Mouse (Mus musculus): ENCODE measurements around the gene Isl1. TPM values are rescaled to one million over a fixed set of nuclear protein-coding genes. Genes with fewer than 3 reads are reported as not detected.
A peak's percentile ranks its signal among the peaks of the same experiment; 100 is the strongest.

The Isl1 gene
- polyA plus RNA-seq, 1 experiment = 9.6 TPM

- 6% methylated on average over 9 of the region's 9 CpGs for WGBS
- 0 out of 2 replicates have a peak, but pooled peaks cover 2% of the 10 kb centered on the region for H3K4me1 ChIP-seq (replicated peaks; ENCODE audit: control insufficient read depth, insufficient read depth, low read length)
- no peaks in the 10 kb centered on the region for H3K36me3 ChIP-seq (ENCODE audit: control insufficient read depth, insufficient read depth, low read length)
- no peak overlapping the region for H3K27ac ChIP-seq (ENCODE audit: control insufficient read depth, insufficient read depth, low read length)
- TF ChIP-seq POLR2A (IDR thresholded peaks at IDR 0.05; ENCODE audit: control insufficient read depth, extremely low read depth, insufficient read depth, low read length, poor library complexity) (no peak), CTCF (IDR thresholded peaks at IDR 0.05; ENCODE audit: borderline replicate concordance, control insufficient read depth, extremely low read depth, insufficient read depth, low read length, poor library complexity) (no peak)
- DNase-seq = no peak
- peaks cover 4% of the 10 kb centered on the region; the same call in 1 of the 2 replicates for H3K27me3 ChIP-seq (ENCODE audit: control insufficient read depth, insufficient read depth, low read length)
- no peak overlapping the region for H3K4me3 ChIP-seq (ENCODE audit: control insufficient read depth, insufficient read depth, low read length)
Measured at GRCm38 (mm10) chr13:116310463-116310765, 925 bp upstream of the Isl1 start.

- Histone ChIP-seq H3K4me3 (ENCODE audit: control insufficient read depth, insufficient read depth, low read length) (peak overlapping the region; percentile 28), H3K27ac (ENCODE audit: control insufficient read depth, insufficient read depth, low read length) (no peak overlapping the region), H3K36me3 (ENCODE audit: control insufficient read depth, insufficient read depth, low read length) (no peaks in the 10 kb centered on the region), H3K27me3 (ENCODE audit: control insufficient read depth, insufficient read depth, low read length) (peaks cover 4% of the 10 kb centered on the region; the same call in 1 of the 2 replicates), H3K4me1 (replicated peaks; ENCODE audit: control insufficient read depth, insufficient read depth, low read length) (0 out of 2 replicates have a peak, but pooled peaks cover 2% of the 10 kb centered on the region)
- no peak for TF ChIP-seq CTCF (IDR thresholded peaks at IDR 0.05; ENCODE audit: borderline replicate concordance, control insufficient read depth, extremely low read depth, insufficient read depth, low read length, poor library complexity)
- DNase-seq = no peak
- WGBS = 6% methylated on average over 18 of the region's 18 CpGs
Measured at GRCm38 (mm10) chr13:116308933-116309583, 431 bp downstream of the Isl1 start.

GRCm38 (mm10) chr13:116308121-116308932 is 1.2 kb downstream of the Isl1 start:
- TF ChIP-seq POLR2A (IDR thresholded peaks at IDR 0.05; ENCODE audit: control insufficient read depth, extremely low read depth, insufficient read depth, low read length, poor library complexity) (no peak), CTCF (IDR thresholded peaks at IDR 0.05; ENCODE audit: borderline replicate concordance, control insufficient read depth, extremely low read depth, insufficient read depth, low read length, poor library complexity) (no peak)
- DNase-seq = no peak
- WGBS = 8% methylated on average over 20 of the region's 20 CpGs
- H3K4me3 ChIP-seq (ENCODE audit: control insufficient read depth, insufficient read depth, low read length) = no peak overlapping the region
- no peaks in the 10 kb centered on the region for H3K36me3 ChIP-seq (ENCODE audit: control insufficient read depth, insufficient read depth, low read length)
- 0 out of 2 replicates have a peak, but pooled peaks cover 2% of the 10 kb centered on the region for H3K4me1 ChIP-seq (replicated peaks; ENCODE audit: control insufficient read depth, insufficient read depth, low read length)
- peaks cover 4% of the 10 kb centered on the region; the same call in 1 of the 2 replicates for H3K27me3 ChIP-seq (ENCODE audit: control insufficient read depth, insufficient read depth, low read length)
- H3K27ac ChIP-seq (ENCODE audit: control insufficient read depth, insufficient read depth, low read length) = no peak overlapping the region

- no peak for DNase-seq
- H3K36me3 ChIP-seq (ENCODE audit: control insufficient read depth, insufficient read depth, low read length) = no peaks in the 10 kb centered on the region
- H3K27ac ChIP-seq (ENCODE audit: control insufficient read depth, insufficient read depth, low read length) = no peak overlapping the region
- H3K4me3 ChIP-seq (ENCODE audit: control insufficient read depth, insufficient read depth, low read length) = no peak overlapping the region
- TF ChIP-seq POLR2A (IDR thresholded peaks at IDR 0.05; ENCODE audit: control insufficient read depth, extremely low read depth, insufficient read depth, low read length, poor library complexity) = no peak
- no peak for TF ChIP-seq CTCF (IDR thresholded peaks at IDR 0.05; ENCODE audit: borderline replicate concordance, control insufficient read depth, extremely low read depth, insufficient read depth, low read length, poor library complexity)
- H3K4me1 ChIP-seq (replicated peaks; ENCODE audit: control insufficient read depth, insufficient read depth, low read length) = 0 out of 2 replicates have a peak, but pooled peaks cover 2% of the 10 kb centered on the region
- peaks cover 4% of the 10 kb centered on the region; the same call in 1 of the 2 replicates for H3K27me3 ChIP-seq (ENCODE audit: control insufficient read depth, insufficient read depth, low read length)
- WGBS = 39% methylated on average over 6 of the region's 6 CpGs
Measured at GRCm38 (mm10) chr13:116306591-116306990, 2.9 kb downstream of the Isl1 start.

- H3K4me3 ChIP-seq (ENCODE audit: control insufficient read depth, insufficient read depth, low read length) = no peak overlapping the region
- H3K4me1 ChIP-seq (replicated peaks; ENCODE audit: control insufficient read depth, insufficient read depth, low read length) = 0 out of 2 replicates have a peak, but pooled peaks cover 2% of the 10 kb centered on the region
- peaks cover 4% of the 10 kb centered on the region; the same call in 1 of the 2 replicates for H3K27me3 ChIP-seq (ENCODE audit: control insufficient read depth, insufficient read depth, low read length)
- H3K36me3 ChIP-seq (ENCODE audit: control insufficient read depth, insufficient read depth, low read length) = no peaks in the 10 kb centered on the region
- H3K27ac ChIP-seq (ENCODE audit: control insufficient read depth, insufficient read depth, low read length) = no peak overlapping the region
- TF ChIP-seq POLR2A (IDR thresholded peaks at IDR 0.05; ENCODE audit: control insufficient read depth, extremely low read depth, insufficient read depth, low read length, poor library complexity) (no peak), CTCF (IDR thresholded peaks at IDR 0.05; ENCODE audit: borderline replicate concordance, control insufficient read depth, extremely low read depth, insufficient read depth, low read length, poor library complexity) (no peak)
- no peak for DNase-seq
- WGBS = 53% methylated on average over 2 of the region's 2 CpGs
Measured at GRCm38 (mm10) chr13:116305721-116306120, 3.8 kb downstream of the Isl1 start.

- Histone ChIP-seq H3K27me3 (ENCODE audit: control insufficient read depth, insufficient read depth, low read length) (peaks cover 4% of the 10 kb centered on the region; the same call in 1 of the 2 replicates), H3K4me1 (replicated peaks; ENCODE audit: control insufficient read depth, insufficient read depth, low read length) (0 out of 2 replicates have a peak, but pooled peaks cover 2% of the 10 kb centered on the region), H3K4me3 (ENCODE audit: control insufficient read depth, insufficient read depth, low read length) (no peak overlapping the region), H3K36me3 (ENCODE audit: control insufficient read depth, insufficient read depth, low read length) (no peaks in the 10 kb centered on the region), H3K27ac (ENCODE audit: control insufficient read depth, insufficient read depth, low read length) (no peak overlapping the region)
- 6% methylated on average over 25 of the region's 25 CpGs for WGBS
- no peak for DNase-seq
- TF ChIP-seq CTCF (IDR thresholded peaks at IDR 0.05; ENCODE audit: borderline replicate concordance, control insufficient read depth, extremely low read depth, insufficient read depth, low read length, poor library complexity) = no peak
- TF ChIP-seq POLR2A (IDR thresholded peaks at IDR 0.05; ENCODE audit: control insufficient read depth, extremely low read depth, insufficient read depth, low read length, poor library complexity) = no peak
Measured at GRCm38 (mm10) chr13:116304713-116305470, 4.6 kb downstream of the Isl1 start.

All from thymus, adult 2 months (tissue).